Mouse (Mus musculus): ENCODE measurements around the gene Gm44973.
"Not testable (repeated sequence)": the region's sequence is repeated elsewhere in the genome, so short reads cannot be mapped to it uniquely, and the experiment has no call there.

Gene Gm44973

GRCm38 (mm10) chr7:5051193-5052192 lies 36.2 kb downstream of the Gm44973 start, which contains the start of gene Zfp580:
Gene Zfp580 (plus strand): TSS chr7:5051538.
- DNase-seq (ENCODE audit: low spot score) = peak; percentile 63

DNA sequence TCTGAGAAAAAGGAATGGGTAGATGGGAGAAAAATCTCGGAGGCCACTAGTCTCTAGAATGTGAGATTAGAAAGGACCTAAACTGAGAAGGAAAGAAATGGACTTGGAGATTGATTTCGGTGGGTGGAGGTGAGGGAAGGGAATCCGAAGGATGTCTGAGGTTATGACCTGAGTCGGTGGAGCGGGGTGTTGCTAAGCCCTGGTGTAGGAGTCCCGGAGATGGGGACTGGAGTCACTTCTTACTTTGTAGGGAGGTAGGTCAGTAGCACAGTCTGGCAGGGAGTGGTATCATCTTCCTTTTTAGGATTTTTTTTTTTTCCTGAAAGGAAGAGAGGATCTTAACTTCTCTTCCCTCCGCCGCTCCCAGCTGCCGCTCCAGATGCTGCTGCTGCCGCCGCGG lies 37.1 kb downstream of the Gm44973 start:
- no peak for DNase-seq (ENCODE audit: low spot score)

- no peak for DNase-seq (ENCODE audit: low spot score)
Observed at GRCm38 (mm10) chr7:5052931-5053343, 37.6 kb downstream of the Gm44973 start.

- DNase-seq (ENCODE audit: low spot score) = no peak
Observed at GRCm38 (mm10) chr7:5053456-5054179, 38.3 kb downstream of the Gm44973 start.

GRCm38 (mm10) chr7:5056651-5057263 lies 41.5 kb downstream of the Gm44973 start:
- no peak for DNase-seq (ENCODE audit: low spot score)

DNA sequence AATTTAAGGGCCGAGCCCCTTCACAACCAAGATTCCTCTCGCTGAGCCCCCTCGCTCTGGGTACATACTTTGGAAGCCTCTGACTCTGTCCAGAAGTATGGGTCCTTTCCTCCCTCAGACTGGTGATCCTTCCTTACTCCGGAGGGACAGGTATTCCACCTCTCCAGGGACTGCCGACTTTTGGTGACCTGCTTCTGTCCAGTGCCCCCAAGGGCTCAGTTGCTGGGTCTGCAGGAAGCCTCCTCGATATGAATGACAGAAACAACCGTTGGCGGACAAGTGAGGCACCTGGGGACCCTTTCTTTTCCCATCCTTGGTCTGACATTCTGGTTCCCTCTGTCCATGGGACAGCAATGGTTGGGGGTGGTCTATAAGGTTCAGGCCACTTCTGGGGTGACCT lies 42.1 kb downstream of the Gm44973 start:
- no peak for DNase-seq (ENCODE audit: low spot score)

DNA sequence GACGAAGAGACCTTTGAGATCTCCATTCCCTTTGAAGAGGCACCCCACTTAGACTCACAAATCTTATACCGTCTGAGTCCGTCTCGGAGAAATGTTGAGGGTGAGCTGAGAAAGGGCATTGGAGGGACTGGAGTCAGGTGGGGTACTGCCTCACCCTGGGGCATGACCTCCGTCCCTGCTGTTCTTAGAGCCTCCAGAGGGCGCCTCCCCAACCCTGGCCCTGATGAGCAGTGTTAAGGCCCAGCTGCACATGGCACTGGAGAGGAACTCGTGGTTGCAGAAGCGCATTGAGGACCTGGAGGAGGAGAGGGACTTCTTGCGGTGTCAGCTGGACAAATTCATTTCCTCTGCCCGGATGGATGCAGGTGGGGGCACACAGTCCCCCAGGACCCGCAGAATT lies 42.5 kb downstream of the Gm44973 start:
- no peak for DNase-seq (ENCODE audit: low spot score)

DNA sequence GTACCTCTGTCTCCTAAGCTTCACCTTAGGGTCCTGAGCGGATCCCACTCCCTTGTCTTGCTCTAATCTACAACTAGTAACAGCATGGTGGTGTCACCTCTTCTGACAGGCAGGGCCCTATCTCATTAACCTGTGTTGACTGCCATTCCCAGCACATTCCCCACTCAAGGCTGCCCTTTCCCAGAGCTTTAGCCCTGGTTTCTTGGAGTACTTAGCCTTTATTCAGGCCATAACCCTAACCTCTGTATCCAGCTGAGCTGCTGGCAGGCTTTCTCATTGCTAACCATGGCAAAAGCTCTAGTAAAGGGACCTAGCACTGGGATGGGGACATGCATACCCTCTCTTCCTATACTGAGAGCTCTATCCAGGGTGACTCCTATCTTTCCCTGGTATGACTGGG lies 43.3 kb downstream of the Gm44973 start:
- no peak for DNase-seq (ENCODE audit: low spot score)

GRCm38 (mm10) chr7:5059421-5059820 lies 44.1 kb downstream of the Gm44973 start:
- DNase-seq (ENCODE audit: low spot score) = no peak

DNA sequence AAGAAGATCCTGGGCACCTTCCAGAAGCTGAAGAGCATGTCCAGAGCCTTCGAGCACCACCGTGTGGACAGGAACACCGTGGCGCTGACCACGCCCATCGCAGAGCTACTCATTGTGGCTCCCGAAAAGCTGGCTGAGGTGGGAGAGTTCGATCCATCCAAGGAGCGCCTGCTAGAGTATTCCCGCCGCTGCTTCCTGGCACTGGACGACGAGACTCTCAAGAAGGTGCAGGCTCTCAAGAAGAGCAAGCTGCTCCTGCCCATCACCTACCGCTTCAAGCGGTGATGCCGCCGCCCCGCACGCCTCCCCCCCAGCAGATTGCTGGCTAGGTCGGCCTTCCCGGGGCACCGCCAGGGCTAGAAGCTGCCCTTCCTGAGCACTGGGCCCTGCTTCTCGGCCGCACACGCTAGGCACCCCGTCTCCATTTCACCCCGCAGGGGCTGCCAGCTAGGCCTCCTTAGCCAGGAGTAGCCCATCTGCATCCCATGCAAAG lies 45.0 kb downstream of the Gm44973 start:
- DNase-seq (ENCODE audit: low spot score) = peak; percentile 66

DNA sequence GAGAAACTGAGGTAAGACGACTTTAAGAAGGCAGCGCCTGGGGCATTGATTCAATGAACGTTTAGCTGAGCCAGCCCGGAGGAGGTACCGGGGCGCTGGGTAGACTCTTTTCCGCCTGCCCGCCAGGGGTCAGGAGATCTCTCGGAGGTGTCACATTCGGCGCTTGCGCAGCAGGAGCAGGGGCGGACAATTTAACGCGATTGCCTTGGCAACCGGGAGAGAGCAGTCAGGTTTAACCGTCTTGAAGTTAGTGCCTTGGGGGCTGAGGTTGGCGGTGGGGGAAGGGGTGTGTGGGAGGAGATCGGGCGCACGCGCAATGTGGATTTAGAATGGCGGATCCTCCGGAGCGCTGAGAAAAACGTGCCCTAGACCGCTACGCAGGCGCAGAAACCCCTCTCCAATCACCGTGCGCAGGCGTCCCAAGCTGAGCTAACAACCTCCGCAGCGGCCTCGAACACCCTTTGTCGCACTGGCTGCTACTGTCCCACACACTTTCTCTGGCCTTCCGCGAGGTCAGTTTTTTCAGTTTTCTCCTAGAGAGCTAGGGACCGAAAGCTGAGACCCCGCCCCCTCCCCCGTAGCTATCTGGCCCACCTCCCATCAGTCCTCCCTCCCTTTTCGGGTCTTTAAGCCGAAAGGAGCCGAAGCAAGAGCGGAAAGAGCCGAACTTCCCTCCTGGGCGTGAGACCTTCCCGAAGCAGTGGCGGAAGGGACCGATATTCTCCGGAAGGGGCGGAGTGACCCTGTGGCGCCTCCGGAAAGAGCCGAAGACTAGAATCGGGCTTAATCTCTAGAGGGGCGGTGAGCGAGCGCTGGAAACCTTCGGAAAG lies 45.9 kb downstream of the Gm44973 start:
- DNase-seq (ENCODE audit: low spot score) = peak; percentile 98

GRCm38 (mm10) chr7:5061774-5062359 lies 46.6 kb downstream of the Gm44973 start, which contains the start of gene U2af2:
Gene U2af2 (plus strand): TSS chr7:5062143.
- peak; percentile 94 for DNase-seq (ENCODE audit: low spot score)

DNA sequence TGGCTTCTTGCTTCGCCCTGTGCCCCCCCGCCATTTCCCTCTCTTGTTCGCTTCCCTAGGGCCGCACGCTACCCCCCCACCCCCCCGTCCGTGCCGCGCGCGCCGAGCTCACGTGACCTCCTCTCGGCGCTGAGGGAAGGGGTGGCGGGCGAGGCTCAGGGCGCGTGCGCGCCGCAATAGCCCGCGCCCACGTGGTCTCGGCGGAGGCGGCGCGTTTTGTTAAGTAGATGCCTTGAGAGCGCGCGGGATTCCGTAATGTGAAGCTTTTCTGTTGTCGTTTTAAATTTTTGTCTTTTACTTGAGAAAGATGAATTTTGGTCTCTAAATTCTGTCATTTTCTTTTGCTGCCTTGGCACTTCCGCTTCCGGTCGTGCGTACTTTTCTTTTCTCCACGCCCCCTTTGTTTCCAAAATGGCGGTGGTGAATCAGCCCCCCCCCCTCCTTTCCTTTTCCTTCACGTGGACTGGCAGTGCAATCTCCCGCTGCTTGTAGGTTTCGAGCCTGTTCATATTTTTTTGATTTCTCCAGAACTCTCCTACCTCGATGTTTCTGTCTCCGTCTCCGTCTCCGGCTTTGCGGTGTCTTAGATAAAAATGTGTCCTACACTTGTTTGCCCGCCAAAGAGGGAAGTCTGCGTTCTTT lies 47.2 kb downstream of the Gm44973 start:
- peak; percentile 79 for DNase-seq (ENCODE audit: low spot score)

- DNase-seq (ENCODE audit: low spot score) = no peak
Observed at GRCm38 (mm10) chr7:5064886-5065285, 49.6 kb downstream of the Gm44973 start.

GRCm38 (mm10) chr7:5073586-5073985 lies 58.3 kb downstream of the Gm44973 start:
- no peak for DNase-seq (ENCODE audit: low spot score)

GRCm38 (mm10) chr7:5074984-5075383 lies 59.7 kb downstream of the Gm44973 start:
- no peak for DNase-seq (ENCODE audit: low spot score)

DNA sequence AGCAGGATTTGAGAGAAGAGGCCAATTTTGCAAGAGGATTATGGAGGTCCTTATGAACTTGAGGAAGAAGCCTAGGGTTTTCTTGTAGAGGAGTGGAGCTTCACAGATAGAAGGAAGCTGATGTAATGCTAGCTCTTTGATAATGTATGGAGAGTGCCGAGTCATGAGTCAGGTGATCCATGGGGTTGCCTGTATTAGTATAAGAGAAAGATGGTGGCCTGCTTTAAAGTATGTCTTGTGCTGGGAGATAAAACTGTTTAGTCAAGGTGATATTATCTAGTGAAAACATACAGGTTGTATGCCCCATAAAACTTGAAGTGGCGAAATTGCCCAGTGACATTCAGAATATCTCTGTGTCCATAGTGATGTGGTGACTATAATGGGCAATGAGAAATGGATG lies 61.6 kb downstream of the Gm44973 start:
- no peak for DNase-seq (ENCODE audit: low spot score)

GRCm38 (mm10) chr7:5079365-5080009 lies 64.2 kb downstream of the Gm44973 start:
- not testable (repeated sequence) for DNase-seq (ENCODE audit: low spot score)

GRCm38 (mm10) chr7:5080010-5080751 lies 64.9 kb downstream of the Gm44973 start, which contains the start of gene Epn1:
Gene Epn1 (plus strand): TSS chr7:5080235.
- peak; percentile 97 for DNase-seq (ENCODE audit: low spot score)
